Mouse (Mus musculus): ENCODE data around the gene Clspn. TPM values are rescaled to one million over a fixed set of nuclear protein-coding genes. Genes with fewer than 3 reads are reported as not detected.

Gene Clspn
- polyA plus RNA-seq (2014; fragmentation: Nextera tagmentation; extraction: Ambion mirVana): 52.6 and 54.3 TPM in 2 replicates

- Histone ChIP-seq H3K9ac (peak within 1 kb of the TSS; percentile 79), H3K36me3 (ENCODE audit: insufficient read depth) (peaks cover 18% of the 10 kb centered on the region), H3K4me2 (peak within 1 kb of the TSS; percentile 76), H3K4me3 (ENCODE audit: low read depth, low read length) (peak within 1 kb of the TSS; percentile 83), H3K9me3 (ENCODE audit: low read depth, low read length) (no peaks in the 10 kb centered on the region), H3K4me1 (ENCODE audit: insufficient read depth) (no peaks in the 10 kb centered on the region), H3K27ac (ENCODE audit: low read depth) (peak within 1 kb of the TSS; percentile 77), H3K27me3 (ENCODE audit: insufficient read depth, low read length) (no peaks in the 10 kb centered on the region)
- under 1% methylated on average over 54 of the region's 54 CpGs for WGBS
- peak; percentile 96 for DNase-seq
- ATAC-seq (ENCODE audit: insufficient read depth): peak; percentile 99
- no peak for TF ChIP-seq CTCF (IDR thresholded peaks at IDR 0.05; ENCODE audit: low read depth)
Measured at GRCm38 (mm10) chr4:126556809-126557711, at the start of gene Clspn. Gene Clspn, plus strand, starts transcription at chr4:126556935.

GRCm38 (mm10) chr4:126508110-126508899 lies 48.4 kb upstream of the Clspn start:
- no peaks in the 10 kb centered on the region for H3K36me3 ChIP-seq (ENCODE audit: insufficient read depth)
- H3K4me1 ChIP-seq (ENCODE audit: insufficient read depth): no peaks in the 10 kb centered on the region
- no peaks in the 10 kb centered on the region for H3K27me3 ChIP-seq (ENCODE audit: insufficient read depth, low read length)
- no peak overlapping the region for H3K4me3 ChIP-seq (ENCODE audit: low read depth, low read length)
- H3K9me3 ChIP-seq (ENCODE audit: low read depth, low read length): no peaks in the 10 kb centered on the region
- H3K27ac ChIP-seq (ENCODE audit: low read depth): no peak overlapping the region
- H3K9ac ChIP-seq: no peak overlapping the region
- no peak for TF ChIP-seq CTCF (IDR thresholded peaks at IDR 0.05; ENCODE audit: low read depth)
- H3K4me2 ChIP-seq: no peak overlapping the region
- DNase-seq: no peak
- 59% methylated on average over 14 of the region's 14 CpGs for WGBS
- no peak for ATAC-seq (ENCODE audit: insufficient read depth)

- no peak overlapping the region for H3K27ac ChIP-seq (ENCODE audit: low read depth)
- H3K4me2 ChIP-seq: no peak overlapping the region
- H3K9ac ChIP-seq: no peak overlapping the region
- H3K4me1 ChIP-seq (ENCODE audit: insufficient read depth): no peaks in the 10 kb centered on the region
- H3K27me3 ChIP-seq (ENCODE audit: insufficient read depth, low read length): no peaks in the 10 kb centered on the region
- DNase-seq (no peak), ATAC-seq (ENCODE audit: insufficient read depth) (no peak)
- WGBS: 86% methylated on average over 2 of the region's 2 CpGs
- H3K4me3 ChIP-seq (ENCODE audit: low read depth, low read length): no peak overlapping the region
- no peak for TF ChIP-seq CTCF (IDR thresholded peaks at IDR 0.05; ENCODE audit: low read depth)
- no peaks in the 10 kb centered on the region for H3K36me3 ChIP-seq (ENCODE audit: insufficient read depth)
- no peaks in the 10 kb centered on the region for H3K9me3 ChIP-seq (ENCODE audit: low read depth, low read length)
Measured at GRCm38 (mm10) chr4:126509072-126509471, 47.7 kb upstream of the Clspn start.

- H3K4me3 ChIP-seq (ENCODE audit: low read depth, low read length): no peak overlapping the region
- no peaks in the 10 kb centered on the region for H3K4me1 ChIP-seq (ENCODE audit: insufficient read depth)
- H3K27me3 ChIP-seq (ENCODE audit: insufficient read depth, low read length): no peaks in the 10 kb centered on the region
- no peak overlapping the region for H3K4me2 ChIP-seq
- DNase-seq (peak; percentile 32), ATAC-seq (ENCODE audit: insufficient read depth) (no peak)
- 59% methylated on average over 5 of the region's 5 CpGs for WGBS
- H3K36me3 ChIP-seq (ENCODE audit: insufficient read depth): no peaks in the 10 kb centered on the region
- H3K9me3 ChIP-seq (ENCODE audit: low read depth, low read length): no peaks in the 10 kb centered on the region
- no peak for TF ChIP-seq CTCF (IDR thresholded peaks at IDR 0.05; ENCODE audit: low read depth)
- H3K27ac ChIP-seq (ENCODE audit: low read depth): peak overlapping the region; percentile 63
- H3K9ac ChIP-seq: no peak overlapping the region
Measured at GRCm38 (mm10) chr4:126511013-126511412, 45.7 kb upstream of the Clspn start.

- ATAC-seq (ENCODE audit: insufficient read depth) (peak; percentile 92), DNase-seq (peak; percentile 65)
- no peak overlapping the region for H3K9ac ChIP-seq
- WGBS: 67% methylated on average over 6 of the region's 6 CpGs
- no peaks in the 10 kb centered on the region for H3K27me3 ChIP-seq (ENCODE audit: insufficient read depth, low read length)
- H3K4me3 ChIP-seq (ENCODE audit: low read depth, low read length): no peak overlapping the region
- no peaks in the 10 kb centered on the region for H3K36me3 ChIP-seq (ENCODE audit: insufficient read depth)
- H3K4me2 ChIP-seq: no peak overlapping the region
- no peaks in the 10 kb centered on the region for H3K9me3 ChIP-seq (ENCODE audit: low read depth, low read length)
- TF ChIP-seq CTCF (IDR thresholded peaks at IDR 0.05; ENCODE audit: low read depth): no peak
- H3K4me1 ChIP-seq (ENCODE audit: insufficient read depth): no peaks in the 10 kb centered on the region
- peak overlapping the region; percentile 68 for H3K27ac ChIP-seq (ENCODE audit: low read depth)
Measured at GRCm38 (mm10) chr4:126512308-126513066, 44.2 kb upstream of the Clspn start.

GRCm38 (mm10) chr4:126526164-126526563 lies 30.6 kb upstream of the Clspn start:
- Histone ChIP-seq H3K27me3 (ENCODE audit: insufficient read depth, low read length) (no peaks in the 10 kb centered on the region), H3K36me3 (ENCODE audit: insufficient read depth) (no peaks in the 10 kb centered on the region), H3K4me1 (ENCODE audit: insufficient read depth) (no peaks in the 10 kb centered on the region; the same call in 1 of the 2 replicates), H3K9me3 (ENCODE audit: low read depth, low read length) (no peaks in the 10 kb centered on the region), H3K9ac (no peak overlapping the region), H3K27ac (ENCODE audit: low read depth) (no peak overlapping the region), H3K4me2 (no peak overlapping the region), H3K4me3 (ENCODE audit: low read depth, low read length) (no peak overlapping the region)
- ATAC-seq (ENCODE audit: insufficient read depth) (no peak), DNase-seq (peak; percentile 77)
- 49% methylated on average over 3 of the region's 3 CpGs for WGBS
- no peak for TF ChIP-seq CTCF (IDR thresholded peaks at IDR 0.05; ENCODE audit: low read depth)
